Mouse (Mus musculus) cerebellum, adult 2 months (tissue): Measurements from ENCODE around the gene Sgsm3. TPM values are rescaled to one million over a fixed set of nuclear protein-coding genes. Genes with fewer than 3 reads are reported as not detected.
A peak's percentile ranks its signal among the peaks of the same experiment; 100 is the strongest.

ENCODE experiments used
- DNase-seq, 2 experiments: peaks; one replicate each; pipeline ENCODE4 v3.0.0; 2021
- H3K27ac ChIP-seq: fragments of 200-500 bp; 2 replicates; pipeline ENCODE4 v1.5.1; 2012; ENCODE audit warnings: low read length, control low read depth, inconsistent platforms; ENCODE audit not compliant: insufficient read depth
- H3K27me3 ChIP-seq: fragments of 200-500 bp; 2 replicates; pipeline ENCODE4 v1.6.1; 2012; ENCODE audit warnings: inconsistent platforms, mild to moderate bottlenecking, low read length, moderate library complexity; ENCODE audit not compliant: control insufficient read depth, insufficient read depth
- H3K4me1 ChIP-seq: fragments of 200-500 bp; 2 replicates; pipeline ENCODE4 v1.6.1; 2011; ENCODE audit warnings: low read length; ENCODE audit not compliant: control insufficient read depth, insufficient read depth
- H3K4me3 ChIP-seq: fragments of 200-500 bp; replicated peaks from 2 replicates; pipeline ENCODE3; 2011; ENCODE audit warnings: mild to moderate bottlenecking, low read depth, low read length, control low read depth; ENCODE audit not compliant: insufficient read depth
- CTCF ChIP-seq: fragments of 200-500 bp; IDR thresholded peaks from 2 replicates; pipeline ENCODE4 v1.5.1; 2011; ENCODE audit warnings: low read depth, mild to moderate bottlenecking, control low read depth, low read length, moderate library complexity, borderline replicate concordance; ENCODE audit not compliant: insufficient read depth
- POLR2A ChIP-seq: fragments of 200-500 bp; IDR thresholded peaks from 2 replicates; pipeline ENCODE4 v1.6.1; 2011; ENCODE audit warnings: low read length, control low read depth, borderline replicate concordance; ENCODE audit not compliant: insufficient read depth
- WGBS: fragments of 180-500 bp; shearing (Covaris S2); methylation state at CpG from one replicate; pipeline ENCODE4 v1.1.7; 2018; 5-methylcytosine and 5-hydroxymethylcytosine counted together
- polyA plus RNA-seq: library from polyadenylated mRNA; depleted of rRNA; stranded (reverse); fragments of >200 nt; gene quantifications from 2 replicates; pipeline ENCODE4 v1.2.3, GENCODE M21; 2012

The Sgsm3 gene
- polyA plus RNA-seq, 1 experiment, result 75.2 TPM

- 58% methylated on average over 5 of the region's 5 CpGs for WGBS
- H3K27ac ChIP-seq, result no peak overlapping the region
- TF ChIP-seq CTCF, result no peak
- TF ChIP-seq POLR2A, result no peak
- H3K27me3 ChIP-seq, result no peaks in the 10 kb centered on the region
- DNase-seq, result no peak
- H3K4me3 ChIP-seq, result no peak overlapping the region
- no peaks in the 10 kb centered on the region for H3K4me1 ChIP-seq
Observed at GRCm38 (mm10) chr15:80939401-80939800, 38.2 kb upstream of the Sgsm3 start.

GRCm38 (mm10) chr15:80941468-80942040 lies 36.0 kb upstream of the Sgsm3 start:
- H3K4me3 ChIP-seq, result no peak overlapping the region
- 53% methylated on average over 6 of the region's 6 CpGs for WGBS
- no peak overlapping the region for H3K27ac ChIP-seq
- H3K27me3 ChIP-seq, result no peaks in the 10 kb centered on the region
- TF ChIP-seq POLR2A (no peak), CTCF (no peak)
- no peaks in the 10 kb centered on the region for H3K4me1 ChIP-seq
- DNase-seq, result no peak

- peak in 1 of 2 experiments; percentile 18 for DNase-seq
- TF ChIP-seq CTCF (peak; percentile 55; the same call in 1 of the 2 replicates), POLR2A (no peak)
- WGBS, result 57% methylated on average over 3 of the region's 3 CpGs
- no peak overlapping the region for H3K27ac ChIP-seq
- no peak overlapping the region for H3K4me3 ChIP-seq
- no peaks in the 10 kb centered on the region for H3K27me3 ChIP-seq
- no peaks in the 10 kb centered on the region for H3K4me1 ChIP-seq
Observed at GRCm38 (mm10) chr15:80945851-80946250, 31.7 kb upstream of the Sgsm3 start.

- H3K27ac ChIP-seq, result no peak within 1 kb of the TSS
- under 1% methylated on average over 63 of the region's 63 CpGs for WGBS
Observed at GRCm38 (mm10) chr15:80948145-80949135, 29.1 kb upstream of the Sgsm3 start, which contains the start of gene Adsl. Gene Adsl (plus strand): TSS chr15:80948490.

GRCm38 (mm10) chr15:80949431-80949830 lies 28.1 kb upstream of the Sgsm3 start:
- WGBS, result 42% methylated on average over 4 of the region's 4 CpGs
- DNase-seq, result no peak

More at GRCm38 (mm10) chr15:80948145-80949135, 29.1 kb upstream of the Sgsm3 start, which contains the start of gene Adsl:
- H3K4me3 ChIP-seq, result peak within 1 kb of the TSS; percentile 89
- H3K27me3 ChIP-seq, result no peaks in the 10 kb centered on the region
- H3K4me1 ChIP-seq, result no peaks in the 10 kb centered on the region
- TF ChIP-seq POLR2A (peak; percentile 55), CTCF (peak; percentile 93)
- peak; percentile 86 to 90 for DNase-seq

GRCm38 (mm10) chr15:80950055-80950454 lies 27.5 kb upstream of the Sgsm3 start:
- H3K4me3 ChIP-seq, result no peak overlapping the region
- TF ChIP-seq POLR2A (no peak), CTCF (no peak)
- 71% methylated on average over 7 of the region's 7 CpGs for WGBS
- DNase-seq, result no peak
- H3K27ac ChIP-seq, result no peak overlapping the region
- H3K4me1 ChIP-seq, result no peaks in the 10 kb centered on the region
- no peaks in the 10 kb centered on the region for H3K27me3 ChIP-seq

More at GRCm38 (mm10) chr15:80949431-80949830, 28.1 kb upstream of the Sgsm3 start:
- TF ChIP-seq POLR2A, result no peak
- Histone ChIP-seq H3K4me3 (no peak overlapping the region), H3K27ac (no peak overlapping the region), H3K4me1 (no peaks in the 10 kb centered on the region), H3K27me3 (no peaks in the 10 kb centered on the region)

- Histone ChIP-seq H3K4me1 (no peaks in the 10 kb centered on the region), H3K27me3 (no peaks in the 10 kb centered on the region), H3K4me3 (no peak overlapping the region), H3K27ac (no peak overlapping the region)
- 91% methylated on average over 9 of the region's 9 CpGs for WGBS
- no peak for TF ChIP-seq CTCF
- TF ChIP-seq POLR2A, result no peak
- no peak for DNase-seq
Observed at GRCm38 (mm10) chr15:80953971-80954370, 23.6 kb upstream of the Sgsm3 start.
